Mouse (Mus musculus) T-helper 2 cell (primary cell): ENCODE data around the gene Ntm.

Experiments used
- in situ Hi-C: fragments of 300-600 bp; cut with MboI, MseI; formaldehyde crosslinking; loops from one replicate; pipeline ENCODE4 v1.15.1; 2025; ENCODE audit warnings: high pct_unique_total_duplicates

Ntm gene

DNA sequence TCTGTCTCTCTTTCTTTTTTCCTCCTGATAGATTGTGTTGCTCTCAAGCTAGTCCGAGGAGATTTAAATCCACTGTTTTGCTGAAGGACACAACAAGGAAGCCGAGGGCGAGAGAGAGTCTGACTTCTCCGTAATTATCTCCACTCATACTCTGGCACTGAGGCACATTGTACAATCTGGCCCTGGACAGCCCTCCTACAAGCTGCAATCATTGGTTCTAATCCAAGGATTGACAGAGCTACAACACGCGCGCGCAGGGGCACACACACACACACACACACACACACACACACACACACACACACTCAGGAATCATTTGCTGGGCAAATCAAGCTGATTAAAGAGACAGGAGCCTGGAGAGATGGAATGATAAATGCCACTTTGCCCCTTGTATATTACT, at the start of gene Ntm:
Gene Ntm, minus strand, starts transcription at position 164 of the 400 bp plus-strand sequence.
- in situ Hi-C loops = no loop called here

DNA sequence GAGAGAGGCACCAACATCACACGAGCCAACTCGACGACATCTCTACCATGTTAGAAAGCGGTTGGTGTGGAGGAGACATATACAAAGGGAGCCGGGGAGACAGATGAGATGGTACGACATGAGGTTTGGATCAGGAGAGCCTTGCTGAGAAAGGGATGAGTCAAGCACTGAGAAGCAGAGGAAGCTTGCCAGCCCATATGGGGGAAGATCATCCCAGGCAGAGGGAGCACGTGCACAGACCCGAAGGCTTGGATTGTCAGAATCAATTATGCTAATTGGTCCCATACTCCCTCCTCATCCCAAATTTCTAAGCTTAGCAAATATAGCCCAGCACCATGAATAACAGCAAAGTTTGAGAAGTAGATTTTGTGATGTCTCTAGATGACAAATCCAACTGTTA, 42.8 kb upstream of the Ntm start:
- in situ Hi-C loops = no loop called here

DNA sequence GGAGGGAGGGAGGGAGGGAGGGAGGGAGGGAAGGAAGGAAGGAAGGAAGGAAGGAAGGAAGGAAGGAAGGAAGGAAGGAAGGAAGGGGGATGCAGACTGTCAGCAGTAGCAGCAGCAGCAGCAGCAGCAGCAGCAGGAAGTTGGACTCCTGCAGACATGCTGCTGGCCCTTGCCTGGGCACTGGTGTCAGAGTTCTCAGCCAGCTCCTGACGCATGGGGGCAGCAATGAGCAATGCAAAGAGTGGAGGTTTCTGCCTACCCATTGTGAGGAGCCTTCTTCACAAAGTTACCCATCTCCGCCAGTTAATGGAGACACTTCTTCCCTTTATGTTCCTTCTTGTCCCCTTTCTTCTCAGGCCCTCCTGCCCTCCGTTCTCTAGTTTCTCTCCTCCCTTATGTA, 40.7 kb upstream of the Ntm start:
- in situ Hi-C loops = no loop called here

DNA sequence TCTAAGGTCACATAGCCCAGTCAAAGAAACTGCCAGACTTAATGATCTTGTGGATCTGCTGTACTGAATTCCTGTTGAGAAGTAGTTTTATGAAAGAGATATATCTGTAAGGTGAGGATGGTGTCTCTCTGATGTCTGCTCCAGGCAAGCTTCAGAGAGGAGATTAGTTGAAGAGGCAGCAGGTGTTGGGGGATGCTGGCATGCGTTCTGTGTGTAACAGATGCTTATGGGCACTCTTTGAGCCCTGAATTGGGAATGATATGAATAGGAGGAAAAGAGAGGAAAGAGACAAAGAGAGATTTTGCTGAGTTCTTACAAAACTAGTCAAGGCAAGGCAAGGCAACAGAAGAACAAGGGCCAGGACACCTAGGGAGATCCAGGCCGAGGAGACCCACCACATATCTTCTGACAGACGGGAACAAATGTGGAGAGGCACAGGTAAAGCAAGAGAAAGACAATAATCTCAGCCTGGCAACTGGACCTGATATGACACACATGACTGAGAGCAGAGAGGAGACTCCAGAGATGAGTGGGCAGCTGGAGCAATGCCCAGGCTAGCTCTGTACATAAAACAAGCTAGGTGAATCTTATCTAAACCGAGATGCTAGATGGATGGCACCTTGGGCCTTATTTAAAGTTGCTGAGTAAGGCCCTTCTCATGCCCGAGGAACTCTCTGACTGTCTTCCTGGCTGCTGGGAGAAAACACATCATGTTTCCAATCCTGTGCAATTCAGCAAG, 18.4 kb upstream of the Ntm start:
- in situ Hi-C loops = no loop called here

DNA sequence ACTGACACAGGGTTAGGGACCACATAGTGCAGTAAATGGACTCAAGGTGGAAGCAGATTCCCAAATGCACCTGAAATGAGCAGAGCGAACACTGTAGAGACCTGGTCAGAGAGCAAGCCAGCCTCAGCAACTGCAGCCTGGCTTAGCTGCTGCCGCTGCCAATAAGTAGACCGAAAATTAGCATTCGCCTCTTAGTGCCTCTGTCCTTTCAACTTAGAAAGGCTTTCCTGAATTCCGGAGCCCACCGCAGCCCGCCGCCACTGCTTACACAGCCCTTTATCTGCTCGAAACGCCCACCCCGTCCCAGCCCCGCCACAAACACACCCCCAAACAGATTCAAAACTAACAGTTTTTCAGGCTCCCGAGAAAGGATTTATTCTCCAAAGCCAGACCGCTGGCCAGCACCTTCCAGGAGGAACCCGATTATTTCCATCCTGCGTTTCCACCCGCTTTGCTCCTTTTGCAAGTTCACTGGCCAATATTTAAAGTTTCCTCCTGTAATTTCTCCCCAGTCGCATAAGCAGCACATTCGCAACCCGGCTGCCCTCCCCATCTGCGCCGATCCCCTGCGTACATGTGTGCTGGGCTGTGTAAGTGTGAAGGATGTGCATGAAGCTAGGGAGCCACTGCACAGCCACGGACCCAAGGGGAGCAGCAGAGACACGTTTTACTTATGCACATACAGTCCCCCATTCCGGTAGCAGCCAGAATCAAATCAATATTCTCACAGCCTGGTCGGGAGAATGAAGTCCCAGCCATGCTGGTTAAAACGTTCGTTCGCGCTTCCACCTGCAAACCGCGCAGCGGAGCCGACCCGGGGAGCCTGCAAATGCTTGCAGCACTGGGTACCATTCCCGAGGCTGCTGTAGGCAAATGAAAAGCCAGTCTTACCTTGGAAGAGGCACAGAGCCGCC, 730 bp downstream of the Ntm start:
- in situ Hi-C loops = no loop called here

DNA sequence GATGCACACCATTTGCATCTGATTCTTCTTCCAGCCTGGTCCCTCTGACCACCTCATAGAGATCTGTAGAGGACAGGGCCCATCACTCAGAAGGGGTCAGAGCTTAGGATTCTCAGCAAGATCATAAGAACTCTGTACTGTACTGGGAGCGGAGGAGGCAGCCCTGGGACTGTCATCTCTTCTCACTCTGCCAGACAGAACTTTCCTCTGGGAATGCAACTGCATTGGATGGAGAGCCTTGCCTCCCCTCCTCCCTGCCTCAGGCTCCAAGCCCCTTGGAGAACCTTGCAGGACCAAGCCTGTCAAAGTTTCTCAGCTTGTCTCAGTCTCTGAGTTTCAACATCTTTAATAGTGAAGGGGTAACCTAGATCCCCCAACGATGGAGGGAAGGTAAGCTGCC, 1.4 kb downstream of the Ntm start:
- in situ Hi-C loops = no loop called here

DNA sequence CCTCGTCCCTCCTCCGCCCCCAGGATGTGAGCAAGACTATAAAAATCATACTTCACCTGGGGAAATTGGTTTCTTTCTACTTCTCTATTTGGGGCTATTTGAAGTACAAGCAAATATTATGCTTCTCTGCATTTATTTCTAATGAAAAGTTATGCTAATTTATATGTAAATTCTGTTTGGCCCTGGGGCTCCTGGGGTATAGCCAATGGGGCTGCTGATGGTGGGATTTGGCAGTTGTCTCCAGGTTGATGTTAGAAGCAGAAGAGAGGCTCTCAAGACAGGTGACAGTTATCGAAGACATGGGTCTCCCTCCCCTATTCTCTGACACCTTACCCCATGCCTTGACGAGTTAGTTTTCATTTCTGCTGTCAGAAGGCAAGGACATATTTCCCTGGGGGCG, 2.2 kb downstream of the Ntm start:
- in situ Hi-C loops = no loop called here

DNA sequence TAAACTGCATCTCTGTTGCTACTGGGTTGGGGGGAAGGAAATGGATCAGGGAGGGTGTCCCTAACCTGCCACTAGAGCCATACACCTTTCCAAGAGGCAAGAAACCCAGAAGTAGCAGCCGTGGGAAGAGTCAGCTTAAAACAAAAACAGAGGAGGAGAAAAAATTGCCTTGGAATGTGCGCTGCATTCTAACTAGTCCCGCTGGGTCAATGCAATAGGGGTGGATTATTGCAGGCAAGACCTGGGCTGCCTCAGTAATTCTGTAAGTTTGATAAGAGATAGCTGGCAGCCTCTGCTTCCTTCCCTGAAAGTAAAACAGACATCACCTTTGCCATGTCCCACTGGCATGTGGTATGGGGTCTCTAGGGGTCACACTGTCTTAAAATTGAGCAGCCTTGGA, 2.7 kb downstream of the Ntm start:
- in situ Hi-C loops = no loop called here

DNA sequence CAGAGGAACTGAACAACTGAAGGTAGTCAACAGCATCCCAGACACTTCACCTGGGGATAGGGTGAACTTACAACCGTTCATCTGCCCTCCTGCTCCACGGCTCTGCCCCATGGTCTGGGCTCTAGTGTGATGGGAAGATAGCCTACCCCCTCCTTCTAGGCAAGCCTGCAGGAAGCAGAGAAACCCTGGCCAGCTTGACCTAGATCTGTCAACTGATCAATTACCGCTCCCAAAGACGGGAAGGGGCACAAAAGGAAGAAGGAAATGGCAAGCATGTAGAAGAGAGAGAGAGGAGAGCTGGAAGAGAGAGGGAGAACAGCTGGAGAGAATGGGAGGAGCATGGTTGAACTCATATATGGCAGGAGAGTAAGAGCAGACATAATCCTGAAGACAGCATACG, 6.0 kb downstream of the Ntm start:
- in situ Hi-C loops = no loop called here

DNA sequence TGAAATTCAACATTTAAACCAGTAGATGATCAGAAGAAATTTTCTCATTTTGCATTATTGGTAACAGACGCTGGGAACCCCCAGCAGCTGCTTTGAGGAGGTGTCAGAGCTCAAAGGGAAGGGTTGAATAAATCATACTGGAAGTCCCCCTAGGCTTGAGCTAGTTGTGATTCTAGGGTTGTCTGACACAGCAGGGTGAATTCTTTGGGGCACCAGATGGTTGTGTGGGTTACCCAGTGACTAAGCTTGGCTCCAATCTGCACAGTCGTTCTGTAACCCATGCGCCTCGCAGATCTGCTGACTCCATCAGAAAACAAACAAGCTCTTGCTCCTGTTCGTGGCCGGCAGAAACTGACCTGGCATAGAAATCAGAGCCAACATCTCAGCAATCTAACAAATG, 8.9 kb downstream of the Ntm start:
- in situ Hi-C loops = no loop called here

DNA sequence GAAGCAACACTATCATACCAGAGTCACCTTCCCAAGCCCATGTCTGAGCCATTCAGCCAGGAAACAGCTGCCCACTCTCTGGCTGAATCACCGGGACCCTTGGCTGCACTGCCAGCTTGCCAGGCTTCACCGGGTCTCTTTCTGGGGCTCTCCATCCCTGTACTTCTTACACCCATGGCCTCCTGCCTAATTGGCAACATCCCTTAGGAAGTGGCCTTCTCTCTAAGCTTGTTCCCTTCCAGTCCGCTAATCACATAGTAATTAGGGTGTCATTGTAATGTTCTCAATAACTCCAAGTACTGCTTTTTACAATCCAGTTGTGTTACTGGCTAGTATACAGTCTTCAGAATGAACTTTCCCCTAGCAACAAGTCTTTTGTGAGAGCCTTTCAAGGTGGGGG, 13.9 kb downstream of the Ntm start:
- in situ Hi-C loops = no loop called here

DNA sequence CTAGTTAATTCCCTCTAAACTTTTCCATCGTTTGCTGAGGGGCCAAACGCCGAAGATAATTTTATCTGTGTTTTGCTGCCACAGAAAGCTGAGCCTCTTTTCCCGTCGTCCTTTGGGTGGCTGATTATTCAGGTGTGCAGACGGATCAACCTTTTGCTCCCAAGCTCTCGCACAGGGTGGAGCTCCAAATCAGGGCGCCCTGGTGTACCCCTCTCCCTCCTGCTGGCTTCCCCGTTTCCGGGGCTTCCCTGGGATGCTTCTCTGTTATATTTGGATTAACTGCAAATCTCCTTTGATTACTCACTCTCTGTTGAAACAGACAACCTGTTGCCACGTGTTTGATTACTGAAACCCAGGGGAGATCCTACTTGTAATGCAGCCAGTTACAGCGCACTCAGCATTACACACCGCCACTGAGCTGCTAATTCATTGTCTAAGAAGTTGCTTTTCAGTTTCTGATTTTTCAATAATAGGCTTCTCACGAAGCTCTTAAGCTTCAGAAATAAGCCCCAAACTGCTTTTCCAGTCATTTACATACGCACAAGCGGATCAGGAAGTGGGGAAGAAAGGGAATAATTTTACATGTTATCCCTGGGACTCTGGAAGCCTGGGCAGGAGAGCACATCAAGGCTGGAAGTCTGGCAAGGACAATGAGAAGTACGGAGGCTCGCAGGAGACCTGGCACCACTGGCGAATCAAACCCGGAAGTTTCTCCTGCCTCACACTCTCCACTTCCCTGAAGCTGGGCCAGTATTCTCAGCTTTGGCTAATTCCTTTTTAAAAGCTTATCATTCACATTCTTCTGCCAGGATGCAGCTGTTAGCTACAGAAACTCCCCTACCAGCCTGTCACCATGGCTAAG, 19.5 kb downstream of the Ntm start:
- in situ Hi-C loops = no loop called here

DNA sequence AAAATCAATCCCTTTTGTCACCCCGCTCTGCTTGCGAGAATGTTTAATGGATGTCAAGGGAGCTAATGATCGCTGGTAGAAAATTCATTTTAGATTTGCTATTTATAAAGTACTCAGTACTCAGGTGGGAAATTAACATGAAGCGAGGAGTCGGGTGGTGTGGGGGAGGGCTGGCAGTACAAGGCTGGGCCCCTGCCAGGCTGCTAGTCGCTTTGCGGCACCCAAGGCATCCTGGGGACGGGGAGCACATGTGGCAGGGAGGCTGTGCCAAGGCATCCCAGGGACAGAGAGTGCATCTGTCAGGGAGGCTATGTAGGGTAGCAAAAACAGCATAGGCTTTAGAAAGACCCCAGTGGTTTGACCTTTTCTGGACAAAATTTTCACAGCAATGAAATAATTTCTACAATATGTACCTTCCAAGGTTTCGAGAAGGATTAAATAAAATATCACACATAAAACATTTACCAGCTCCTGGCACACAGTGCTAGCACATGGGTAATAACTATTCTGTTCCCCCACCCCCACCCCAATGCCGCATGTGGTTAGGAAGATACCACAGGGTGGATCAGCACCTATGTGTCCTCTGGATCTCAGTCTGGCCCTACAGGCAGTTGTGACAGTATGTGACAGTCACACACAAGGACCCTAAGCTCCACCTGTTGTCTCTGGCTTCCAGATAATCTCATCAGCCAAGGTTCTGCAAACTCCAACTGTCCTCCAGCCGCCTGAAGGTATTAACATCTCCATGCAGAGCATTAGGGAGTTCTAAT, 20.6 kb downstream of the Ntm start:
- in situ Hi-C loops = no loop called here

DNA sequence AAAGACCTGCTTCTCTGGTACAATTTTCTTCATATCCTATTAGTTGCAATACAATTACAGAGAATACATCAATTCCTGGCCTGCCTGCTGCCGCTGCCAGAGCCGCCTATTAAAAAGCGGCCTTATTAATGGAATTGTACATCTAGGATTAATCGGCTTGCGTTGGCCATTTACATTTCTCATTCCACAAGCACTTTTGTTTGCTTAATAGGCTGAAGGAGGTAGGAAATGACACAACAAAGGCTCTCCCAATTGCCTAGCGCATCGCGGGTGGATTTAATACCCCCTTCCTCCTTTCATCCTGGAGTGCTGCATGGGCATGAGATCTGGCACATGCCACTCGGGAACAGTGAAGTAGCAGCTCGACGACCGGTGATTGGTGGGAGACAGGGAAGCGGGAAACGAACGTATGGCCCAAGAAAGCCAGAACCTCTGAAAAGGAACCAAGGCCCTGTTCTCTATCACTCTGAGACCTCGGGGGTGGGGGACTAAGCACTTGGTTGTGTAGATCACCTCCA, 23.4 kb downstream of the Ntm start:
- in situ Hi-C loops = no loop called here

DNA sequence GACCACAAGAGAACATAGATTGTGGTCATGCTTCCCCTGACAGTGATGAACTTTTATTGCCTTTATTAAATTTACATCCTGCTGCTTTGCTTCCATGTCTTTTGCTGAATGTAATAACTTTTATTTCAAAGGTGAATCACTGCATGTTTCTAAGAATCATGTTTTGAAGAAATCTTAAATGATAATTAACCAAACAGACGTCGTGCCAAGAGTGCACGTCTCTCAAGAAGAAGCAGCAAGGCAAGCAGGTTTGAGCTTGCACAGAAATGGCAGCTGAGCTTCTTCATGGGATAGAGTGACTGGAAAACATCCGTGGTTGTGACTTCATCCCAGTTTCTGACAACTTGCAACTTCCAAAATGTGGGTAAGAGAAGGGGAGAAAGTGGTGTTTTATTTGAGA, 34.1 kb downstream of the Ntm start:
- in situ Hi-C loops = no loop called here

DNA sequence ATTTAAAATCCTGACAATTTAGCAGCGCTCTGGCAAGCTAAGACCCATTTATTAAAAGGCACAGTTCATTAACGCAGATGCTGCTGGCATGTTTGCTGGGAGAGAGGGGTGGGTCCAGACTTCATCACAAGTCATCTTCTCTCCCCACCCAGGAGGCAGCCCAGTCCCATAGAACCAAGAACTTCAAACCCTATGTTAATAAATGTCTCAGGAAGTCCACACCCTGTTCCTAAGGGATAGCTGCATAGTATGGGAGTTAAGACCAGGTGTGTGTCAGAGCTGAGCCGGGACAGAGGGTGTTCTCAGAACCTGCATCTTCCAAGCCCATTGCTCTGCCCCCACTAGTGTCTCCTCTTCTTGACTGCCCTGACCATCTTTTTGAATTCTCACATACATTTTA, 37.6 kb downstream of the Ntm start:
- in situ Hi-C loops = no loop called here

DNA sequence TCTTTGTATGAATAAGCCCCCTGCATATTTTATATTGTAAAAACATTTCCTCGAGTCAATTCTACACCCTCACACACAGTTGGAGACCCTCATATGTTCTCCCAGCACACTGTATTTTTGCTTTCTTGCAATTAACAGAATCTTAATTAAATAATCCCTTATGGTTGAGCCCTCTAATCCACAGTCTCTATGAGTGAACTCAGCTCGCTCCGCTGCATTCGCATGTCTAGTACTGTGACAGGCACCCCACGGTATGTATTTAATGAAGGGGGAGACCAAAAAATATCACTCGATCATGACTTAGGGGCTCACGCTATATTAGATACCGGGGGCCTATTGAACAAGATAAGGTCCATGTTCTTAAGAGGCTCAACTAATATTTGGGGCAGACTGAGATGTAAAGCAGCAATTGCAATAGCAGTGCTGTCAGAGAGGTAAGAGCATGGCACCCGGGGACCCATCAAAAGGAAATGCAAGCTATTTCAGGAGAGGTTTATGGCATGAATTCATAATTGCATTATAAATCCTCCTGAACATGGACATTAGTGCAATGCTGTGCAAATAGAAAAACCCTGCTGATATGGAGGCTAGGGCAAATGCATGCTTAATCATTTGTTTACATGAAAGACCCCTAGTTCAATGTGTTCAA, 64.4 kb downstream of the Ntm start:
- in situ Hi-C loops = no loop called here

DNA sequence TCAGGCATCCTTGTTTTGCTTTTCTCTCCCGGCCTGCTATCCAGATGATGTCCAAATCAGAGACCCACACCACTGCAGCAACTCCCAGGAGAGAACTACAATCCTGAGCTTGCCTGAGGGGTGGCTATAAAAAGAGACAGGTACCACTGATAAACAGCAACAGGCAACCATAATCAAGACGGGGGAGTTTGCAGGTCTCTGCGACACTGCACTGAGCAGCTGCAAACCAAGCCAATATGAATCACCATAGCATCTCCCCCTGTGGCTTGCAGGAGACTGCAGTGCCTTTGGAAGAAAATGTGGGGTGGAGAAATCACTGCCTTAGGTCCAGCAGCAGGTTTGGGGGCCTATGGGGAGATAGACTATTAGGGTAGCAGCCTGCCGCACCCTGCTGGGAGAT, 65.5 kb downstream of the Ntm start:
- in situ Hi-C loops = no loop called here

DNA sequence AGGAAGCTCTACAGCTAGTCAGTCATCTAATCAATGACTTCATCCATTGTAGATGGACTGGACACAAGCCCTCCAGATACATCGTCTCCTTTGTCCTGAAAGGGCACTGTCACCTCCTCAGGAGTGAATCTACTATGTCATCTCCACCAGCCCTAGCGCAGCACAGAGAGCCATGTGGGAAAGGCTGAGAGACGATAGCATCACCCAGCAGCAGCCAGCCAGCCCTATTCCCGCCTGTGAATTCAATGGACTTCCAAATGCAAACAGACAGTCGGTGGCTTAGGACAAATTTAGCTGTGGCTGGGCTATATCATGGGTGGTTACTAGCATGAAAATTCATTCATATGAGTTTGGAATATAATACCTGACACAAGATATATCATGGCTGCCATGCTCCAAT, 70.1 kb downstream of the Ntm start:
- in situ Hi-C loops = no loop called here

DNA sequence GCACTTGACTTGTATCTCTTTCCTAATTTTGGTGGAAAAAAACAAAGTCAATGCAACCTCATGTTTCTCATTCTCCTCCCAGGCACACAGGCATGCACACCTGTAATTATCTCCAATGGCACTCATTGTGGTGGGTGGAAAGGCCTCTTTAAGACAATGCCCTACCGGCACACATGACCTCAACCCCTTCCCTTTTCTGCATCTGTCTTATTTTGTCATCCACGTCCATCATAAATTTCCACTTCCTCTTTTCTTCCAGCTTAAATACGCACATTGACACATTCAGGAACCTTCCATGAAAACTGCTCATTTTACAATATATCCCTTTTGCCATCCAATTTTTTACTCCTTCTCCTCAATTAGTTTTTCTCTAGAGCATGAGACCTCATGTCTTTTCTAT, 74.2 kb downstream of the Ntm start:
- in situ Hi-C loops = no loop called here

DNA sequence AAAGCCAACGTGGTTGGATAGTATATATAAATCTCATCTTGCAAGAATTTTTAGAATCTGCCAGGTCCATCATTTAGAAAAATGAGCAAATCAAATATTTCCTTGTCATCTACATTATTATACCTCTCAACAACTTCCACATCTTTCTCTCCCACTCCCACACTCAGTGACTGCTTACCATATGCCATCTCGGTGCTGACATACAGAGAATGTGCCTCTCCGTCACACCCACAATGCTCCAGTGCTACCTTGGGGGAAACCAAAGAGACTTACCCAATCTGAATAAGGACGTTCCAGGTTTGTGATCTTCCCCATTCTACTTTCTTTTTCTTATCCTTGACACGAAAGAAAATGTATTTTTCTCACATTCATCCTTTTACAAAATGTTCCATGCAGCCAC, 75.0 kb downstream of the Ntm start:
- in situ Hi-C loops = no loop called here
